Mouse (Mus musculus) hindbrain, postnatal 0 days (tissue): Measurements from ENCODE around the gene Sp6. TPM values are rescaled to one million over a fixed set of nuclear protein-coding genes. Genes with fewer than 3 reads are reported as not detected.

Experiments used
- ATAC-seq: fragments of 200-750 bp; cut with Nextera tagmentation; 2 replicates; pipeline ENCODE4 v1.8.0; 2017; ENCODE audit warnings: mild to moderate bottlenecking, moderate TSS enrichment, moderate library complexity
- DNase-seq: peaks from one replicate; pipeline ENCODE4 v3.0.0-alpha.2; 2015; ENCODE audit warnings: low spot score
- H3K27ac ChIP-seq: fragments of 300-500 bp; sonication (generic); 2 replicates; pipeline ENCODE4 v1.5.1; 2014; ENCODE audit warnings: mild to moderate bottlenecking
- H3K27me3 ChIP-seq: fragments of 300-500 bp; sonication (generic); 2 replicates; pipeline ENCODE4 v1.6.1; 2014; ENCODE audit warnings: low read length, mixed read lengths; ENCODE audit not compliant: insufficient read depth
- H3K36me3 ChIP-seq: fragments of 300-500 bp; sonication (generic); 2 replicates; pipeline ENCODE4 v1.6.1; 2014; ENCODE audit warnings: low read length, mixed read lengths; ENCODE audit not compliant: insufficient read depth
- H3K4me1 ChIP-seq: fragments of 300-500 bp; sonication (generic); 2 replicates; pipeline ENCODE4 v1.6.1; 2014; ENCODE audit warnings: antibody characterized with exemption, low read length, mixed read lengths; ENCODE audit not compliant: insufficient read depth
- H3K4me2 ChIP-seq: fragments of 300-500 bp; sonication (generic); 2 replicates; pipeline ENCODE4 v1.6.1; 2014; ENCODE audit warnings: low read depth, mild to moderate bottlenecking, low read length, moderate library complexity, mixed read lengths
- H3K4me3 ChIP-seq: fragments of 300-500 bp; sonication (generic); 2 replicates; pipeline ENCODE4 v1.5.1; 2014; ENCODE audit warnings: low read length
- H3K9ac ChIP-seq: fragments of 300-500 bp; sonication (generic); replicated peaks from 2 replicates; pipeline ENCODE4 v1.6.1; 2014; ENCODE audit warnings: mild to moderate bottlenecking, low read length, moderate library complexity, mixed read lengths
- H3K9me3 ChIP-seq: fragments of 300-500 bp; sonication (generic); 2 replicates; pipeline ENCODE4 v1.6.1; 2016; ENCODE audit warnings: low read length, mixed read lengths
- CTCF ChIP-seq: IDR thresholded peaks from 2 replicates; pipeline ENCODE4 v1.5.1; 2016; ENCODE audit warnings: antibody characterized with exemption, control low read depth, low read depth
- WGBS: fragments of 180-500 bp; shearing (Covaris S2); extraction: QIAGEN DNeasy Blood & Tissue Kit; methylation state at CpG from one replicate; pipeline ENCODE4 v1.1.7; 2014; 5-methylcytosine and 5-hydroxymethylcytosine counted together
- polyA plus RNA-seq: library from polyadenylated mRNA; unstranded; fragments of >200 nt; fragmentation: Nextera tagmentation; extraction: Ambion mirVana; gene quantifications from 2 replicates; pipeline ENCODE4 v1.2.1, GENCODE M21; 2015
- total RNA-seq: library from RNA; depleted of rRNA; stranded (reverse); fragments of >200 nt; gene quantifications from 2 replicates; pipeline ENCODE4 v1.2.3, GENCODE M21; 2014

The Sp6 gene
- total and polyA plus RNA-seq, 2 experiments from 2014 or later = 0.54 to 0.99 TPM

DNA sequence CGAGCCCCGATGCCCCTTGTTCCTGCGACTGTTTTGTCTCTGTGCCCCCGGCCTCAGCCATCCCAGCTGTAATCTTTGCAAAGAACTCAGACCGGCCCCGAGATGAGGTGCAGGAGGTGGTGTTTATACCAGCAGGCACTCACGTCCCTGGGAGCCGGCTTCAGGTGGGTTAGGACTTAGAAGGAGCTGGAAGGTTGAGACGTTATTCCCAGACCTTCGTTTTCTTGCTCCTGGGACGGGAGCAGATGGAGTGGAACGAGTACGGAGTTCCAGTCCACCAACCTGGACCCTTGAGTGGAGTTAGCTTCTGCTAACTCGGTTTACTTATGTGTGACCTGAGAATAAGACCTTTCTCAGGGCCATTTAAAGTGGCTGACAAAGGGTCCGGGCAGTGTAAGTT is 17.2 kb downstream of the Sp6 start:
- peak overlapping the region; percentile 52 for H3K9ac ChIP-seq

DNA sequence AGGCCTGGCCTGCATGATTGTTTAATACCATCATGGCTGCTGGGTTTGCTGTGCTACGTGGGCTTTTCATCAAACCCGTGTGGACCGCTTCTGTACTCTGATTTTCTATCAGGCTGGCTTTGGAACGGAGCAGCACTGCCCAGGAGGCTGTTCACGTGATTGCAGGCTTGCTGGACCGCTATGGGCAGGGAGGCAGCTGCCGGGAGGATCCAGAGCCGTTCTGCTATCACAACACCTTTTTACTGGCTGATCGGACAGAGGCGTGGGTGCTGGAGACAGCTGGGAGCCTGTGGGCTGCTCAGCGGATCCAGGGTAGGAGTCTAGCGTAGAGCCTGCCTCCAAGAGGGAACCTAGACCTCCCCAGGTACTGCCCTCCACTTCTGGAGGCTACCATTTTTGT is 18.8 kb downstream of the Sp6 start:
- ATAC-seq (no peak), DNase-seq (no peak)
- WGBS = 81% methylated on average over 12 of the region's 12 CpGs
- H3K36me3 ChIP-seq = no peaks in the 10 kb centered on the region
- H3K4me2 ChIP-seq = no peak overlapping the region
- TF ChIP-seq CTCF = no peak
- no peaks in the 10 kb centered on the region for H3K27me3 ChIP-seq
- no peak overlapping the region for H3K9ac ChIP-seq
- no peak overlapping the region for H3K4me3 ChIP-seq
- no peaks in the 10 kb centered on the region for H3K9me3 ChIP-seq
- H3K4me1 ChIP-seq = no peaks in the 10 kb centered on the region
- no peak overlapping the region for H3K27ac ChIP-seq

More for the DNA sequence above, 17.2 kb downstream of the Sp6 start:
- Histone ChIP-seq H3K9me3 (no peaks in the 10 kb centered on the region), H3K27me3 (0 out of 2 replicates have a peak, but pooled peaks cover 2% of the 10 kb centered on the region), H3K4me1 (no peaks in the 10 kb centered on the region), H3K27ac (peak overlapping the region; percentile 51; the same call in 1 of the 2 replicates), H3K4me3 (peak overlapping the region; percentile 48), H3K36me3 (no peaks in the 10 kb centered on the region), H3K4me2 (peak overlapping the region; percentile 75)
- no peak for TF ChIP-seq CTCF
- DNase-seq (no peak), ATAC-seq (no peak)
- WGBS = 17% methylated on average over 15 of the region's 15 CpGs

DNA sequence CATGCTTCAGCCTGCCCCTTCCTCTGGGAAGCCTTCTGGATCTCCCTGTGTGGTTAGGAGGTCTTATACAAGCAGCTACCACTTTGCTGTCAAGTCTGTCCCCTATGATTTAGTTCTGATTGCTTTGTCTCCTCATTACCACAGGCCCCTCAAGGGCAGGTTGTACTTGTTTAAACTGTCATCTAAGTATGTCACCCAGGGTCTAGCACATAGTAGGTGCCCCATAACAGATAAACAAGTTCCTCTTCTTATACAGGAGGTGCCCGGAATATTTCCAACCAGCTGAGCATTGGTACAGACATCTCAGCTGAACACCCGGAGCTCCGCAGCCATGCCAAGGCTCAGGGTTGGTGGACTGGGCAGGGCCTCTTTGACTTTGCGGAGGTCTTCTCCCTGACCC is 19.3 kb downstream of the Sp6 start:
- no peak overlapping the region for H3K4me3 ChIP-seq
- WGBS = 93% methylated on average over 4 of the region's 4 CpGs
- DNase-seq = no peak
- H3K9ac ChIP-seq = no peak overlapping the region
- H3K27ac ChIP-seq = no peak overlapping the region
- no peaks in the 10 kb centered on the region for H3K27me3 ChIP-seq
- H3K4me2 ChIP-seq = no peak overlapping the region
- H3K36me3 ChIP-seq = no peaks in the 10 kb centered on the region
- no peak for TF ChIP-seq CTCF
- no peaks in the 10 kb centered on the region for H3K4me1 ChIP-seq
- H3K9me3 ChIP-seq = no peaks in the 10 kb centered on the region
- no peak for ATAC-seq

DNA sequence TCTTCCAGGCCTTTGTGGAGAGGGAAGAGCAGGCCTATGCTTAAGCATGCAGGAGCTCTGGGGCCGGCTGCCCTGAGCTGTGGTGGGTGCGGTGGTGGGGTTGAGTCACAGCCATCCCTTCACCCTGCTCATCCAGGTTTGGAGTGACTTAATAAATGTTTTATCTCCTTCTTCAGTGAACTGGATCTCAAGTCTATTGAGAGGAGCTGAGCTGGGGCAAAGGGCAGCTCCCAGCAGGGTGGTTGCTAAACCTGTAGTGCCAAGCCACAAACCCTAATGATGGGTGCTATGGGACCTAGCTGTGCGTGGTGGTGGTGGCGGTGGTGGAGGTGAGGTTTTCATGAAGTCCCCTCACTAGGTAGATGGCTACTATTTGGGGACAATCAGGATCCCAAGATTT is 20.6 kb downstream of the Sp6 start:
- DNase-seq (no peak), ATAC-seq (no peak)
- Histone ChIP-seq H3K4me2 (no peak overlapping the region), H3K9me3 (no peaks in the 10 kb centered on the region), H3K27me3 (no peaks in the 10 kb centered on the region), H3K9ac (no peak overlapping the region), H3K4me1 (no peaks in the 10 kb centered on the region), H3K27ac (no peak overlapping the region), H3K4me3 (no peak overlapping the region), H3K36me3 (no peaks in the 10 kb centered on the region)
- 94% methylated on average over 4 of the region's 4 CpGs for WGBS
- TF ChIP-seq CTCF = no peak

DNA sequence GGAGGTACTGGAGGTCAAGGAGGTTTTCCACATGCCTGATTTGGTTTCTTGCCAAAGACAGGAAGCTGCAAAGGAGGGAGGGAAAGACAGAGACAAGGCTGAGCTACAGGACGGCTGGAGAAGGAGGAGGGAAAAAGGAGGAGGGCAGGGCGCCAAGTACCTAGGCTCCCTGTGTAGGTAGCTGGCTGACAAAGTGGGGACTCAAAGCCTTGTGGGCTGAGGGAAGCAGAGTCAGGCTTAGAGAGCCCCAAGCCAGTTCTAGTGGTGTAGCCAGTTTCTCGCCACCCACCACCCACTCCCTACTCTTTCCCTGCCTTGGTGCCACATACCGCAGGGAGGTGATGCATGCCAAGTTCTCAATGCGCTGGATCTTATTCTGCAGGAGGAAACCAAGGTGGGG is 22.9 kb downstream of the Sp6 start:
- no peak overlapping the region for H3K27ac ChIP-seq
- H3K4me1 ChIP-seq = no peaks in the 10 kb centered on the region
- no peaks in the 10 kb centered on the region for H3K9me3 ChIP-seq
- ATAC-seq (no peak), DNase-seq (no peak)
- 77% methylated on average over 5 of the region's 5 CpGs for WGBS
- no peak overlapping the region for H3K4me3 ChIP-seq
- H3K27me3 ChIP-seq = no peaks in the 10 kb centered on the region
- no peaks in the 10 kb centered on the region for H3K36me3 ChIP-seq
- no peak for TF ChIP-seq CTCF
- no peak overlapping the region for H3K9ac ChIP-seq
- no peak overlapping the region for H3K4me2 ChIP-seq

DNA sequence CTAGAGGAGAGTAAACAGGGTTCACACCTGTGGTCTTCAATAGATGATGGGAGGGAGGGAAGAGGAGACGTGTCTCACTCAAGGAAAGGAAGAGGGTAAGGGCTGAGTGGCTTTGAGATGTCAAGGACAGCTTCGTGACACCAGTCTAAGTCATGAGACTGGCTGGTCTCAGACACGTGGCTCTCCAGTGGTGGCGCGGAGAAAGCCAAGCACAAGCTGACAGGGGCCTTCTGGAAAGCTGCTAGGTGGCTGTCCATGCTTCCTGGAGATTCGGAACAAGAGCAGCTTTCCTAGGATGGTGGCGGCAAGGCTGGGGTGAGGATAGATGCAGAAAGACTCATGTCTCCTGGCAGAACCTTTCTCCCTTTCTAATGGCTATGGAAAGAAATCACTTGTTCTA is 25.7 kb downstream of the Sp6 start:
- DNase-seq (no peak), ATAC-seq (no peak)
- Histone ChIP-seq H3K4me1 (peaks cover 5% of the 10 kb centered on the region; the same call in 1 of the 2 replicates), H3K36me3 (no peaks in the 10 kb centered on the region), H3K4me2 (no peak overlapping the region), H3K9me3 (no peaks in the 10 kb centered on the region), H3K27me3 (no peaks in the 10 kb centered on the region), H3K4me3 (no peak overlapping the region), H3K27ac (no peak overlapping the region), H3K9ac (no peak overlapping the region)
- no peak for TF ChIP-seq CTCF
- WGBS = 59% methylated on average over 7 of the region's 7 CpGs

DNA sequence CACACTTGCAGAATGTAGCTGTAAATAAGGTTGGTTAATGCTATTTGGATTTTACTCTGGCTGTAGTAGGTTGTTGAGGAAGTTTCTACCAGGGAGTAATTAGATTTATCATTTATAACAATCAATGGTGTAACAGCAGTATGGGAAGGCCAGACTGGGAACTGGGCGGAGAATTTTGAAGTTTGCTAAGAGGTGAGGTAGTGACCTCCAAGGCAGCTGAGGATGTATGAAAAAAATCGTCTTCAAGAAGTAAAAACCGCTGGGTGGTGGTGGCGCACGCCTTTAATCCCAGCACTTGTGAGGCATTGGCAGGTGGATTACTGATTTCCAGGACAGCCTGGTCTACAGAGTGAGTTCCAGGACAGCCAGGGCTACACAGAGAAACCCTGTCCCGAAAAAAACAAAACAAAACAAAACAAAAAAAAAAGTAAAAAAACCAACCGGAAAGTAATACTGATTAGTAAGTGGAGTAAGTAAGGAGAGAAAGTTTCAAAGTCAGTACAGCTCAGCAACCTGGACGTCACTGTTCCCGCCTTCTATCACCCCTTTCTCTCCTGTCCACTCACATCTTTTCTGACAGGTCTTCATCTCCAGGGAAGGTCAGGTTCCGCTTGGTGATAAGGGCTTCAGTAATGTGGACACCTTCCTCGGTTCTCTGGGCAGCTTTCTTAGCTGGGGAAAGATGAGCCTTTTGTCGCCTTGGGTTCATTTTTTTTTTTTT is 27.3 kb downstream of the Sp6 start:
- ATAC-seq (no peak), DNase-seq (no peak)
- Histone ChIP-seq H3K27me3 (no peaks in the 10 kb centered on the region), H3K4me1 (peaks cover 5% of the 10 kb centered on the region; the same call in 1 of the 2 replicates), H3K9me3 (no peaks in the 10 kb centered on the region), H3K27ac (no peak overlapping the region), H3K9ac (no peak overlapping the region; the same call in 1 of the 2 replicates), H3K4me2 (peak overlapping the region; percentile 71), H3K4me3 (peak overlapping the region; percentile 80), H3K36me3 (no peaks in the 10 kb centered on the region)
- TF ChIP-seq CTCF = no peak
- WGBS = 53% methylated on average over 12 of the region's 12 CpGs
